Mouse (Mus musculus): ENCODE measurements at regions not wholly inside any gene's neighbourhood (a gene's known extent, or its start where the extent isn't known, plus 50 kb on each side); places are given as distances from the start of the nearest gene placed in this dataset.

DNA sequence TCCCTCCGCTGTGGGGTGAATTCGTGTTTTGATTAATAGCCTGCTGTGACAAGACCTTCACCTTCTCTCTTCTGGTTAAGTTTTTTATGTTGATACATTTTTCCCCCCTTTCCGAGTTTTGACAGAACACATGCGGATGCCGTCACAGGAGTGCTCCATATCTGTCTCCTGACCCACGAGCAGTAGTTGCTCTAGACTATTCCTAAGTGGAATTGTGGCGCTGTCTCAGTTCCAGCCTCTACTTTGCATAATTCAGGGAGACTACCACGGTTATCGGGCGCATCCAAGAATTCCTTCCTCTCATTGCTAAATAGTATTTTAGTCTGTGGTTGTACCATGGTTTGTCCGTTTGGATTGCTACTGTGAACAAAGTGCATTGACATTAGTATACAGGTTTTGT lies 109.2 kb upstream of the Atp1a1 start:
- TF ChIP-seq CTCF (IDR thresholded peaks at IDR 0.05; ENCODE audit: borderline replicate concordance, extremely low read depth, insufficient read depth, insufficient read length), result no peak
- no peak for TF ChIP-seq POLR2A (IDR thresholded peaks at IDR 0.05; ENCODE audit: borderline replicate concordance, extremely low read depth, insufficient read depth, insufficient read length, poor library complexity, severe bottlenecking)

Data from brain, embryonic 14.5 days (tissue).